Mouse (Mus musculus) forebrain, embryonic 12.5 days (tissue): Measurements from ENCODE around the gene Psip1. TPM values are rescaled to one million over a fixed set of nuclear protein-coding genes. Genes with fewer than 3 reads are reported as not detected.
"Not testable (repeated sequence)": the region's sequence is repeated elsewhere in the genome, so short reads cannot be mapped to it uniquely, and the experiment has no call there.

ENCODE experiments used
- ATAC-seq: fragments of 200-750 bp; cut with Nextera tagmentation; 2 replicates; pipeline ENCODE4 v1.8.0; 2017; ENCODE audit warnings: moderate TSS enrichment; ENCODE audit not compliant: low FRiP score
- H3K27ac ChIP-seq: fragments of 300-500 bp; sonication (generic); 2 replicates; pipeline ENCODE4 v1.5.1; 2016; ENCODE audit warnings: mild to moderate bottlenecking
- H3K27me3 ChIP-seq: fragments of 300-500 bp; sonication (generic); 2 replicates; pipeline ENCODE4 v1.6.1; 2016; ENCODE audit warnings: mild to moderate bottlenecking
- H3K36me3 ChIP-seq: fragments of 300-500 bp; sonication (generic); replicated peaks from 2 replicates; pipeline ENCODE4 v1.6.1; 2016; ENCODE audit warnings: mild to moderate bottlenecking
- H3K4me1 ChIP-seq: fragments of 300-500 bp; sonication (generic); 2 replicates; pipeline ENCODE4 v1.6.1; 2016
- H3K4me2 ChIP-seq: fragments of 300-500 bp; sonication (generic); 2 replicates; pipeline ENCODE4 v1.6.1; 2016; ENCODE audit warnings: mild to moderate bottlenecking, moderate library complexity
- H3K4me3 ChIP-seq: fragments of 300-500 bp; sonication (generic); replicated peaks from 2 replicates; pipeline ENCODE4 v1.5.1; 2016; ENCODE audit warnings: mild to moderate bottlenecking
- H3K9ac ChIP-seq: fragments of 300-500 bp; sonication (generic); 2 replicates; pipeline ENCODE4 v1.6.1; 2016; ENCODE audit warnings: mild to moderate bottlenecking
- H3K9me3 ChIP-seq: fragments of 300-500 bp; sonication (generic); 2 replicates; pipeline ENCODE4 v1.6.1; 2016
- WGBS: fragments of 180-500 bp; shearing (Covaris S2); methylation state at CpG from one replicate; pipeline ENCODE4 v1.1.7; 2016; 5-methylcytosine and 5-hydroxymethylcytosine counted together
- polyA plus RNA-seq: library from polyadenylated mRNA; unstranded; fragments of >200 nt; fragmentation: Nextera tagmentation; extraction: Ambion mirVana; gene quantifications from 2 replicates; pipeline ENCODE4 v1.2.1, GENCODE M21; 2016

Psip1 gene
- polyA plus RNA-seq, 1 experiment from 2014 or later: 488 TPM

GRCm38 (mm10) chr4:83520308-83520707, 34.0 kb upstream of the Psip1 start:
- H3K4me3 ChIP-seq: no peak overlapping the region
- H3K9me3 ChIP-seq: no peaks in the 10 kb centered on the region
- no peak for ATAC-seq
- H3K27me3 ChIP-seq: no peaks in the 10 kb centered on the region
- 89% methylated on average over 4 of the region's 4 CpGs for WGBS
- no peak overlapping the region for H3K9ac ChIP-seq
- no peak overlapping the region for H3K4me2 ChIP-seq
- H3K27ac ChIP-seq: no peak overlapping the region
- peaks cover 20% of the 10 kb centered on the region for H3K4me1 ChIP-seq
- no peaks in the 10 kb centered on the region for H3K36me3 ChIP-seq

- Histone ChIP-seq H3K9me3 (no peaks in the 10 kb centered on the region), H3K4me1 (peaks cover 20% of the 10 kb centered on the region), H3K4me2 (no peak overlapping the region), H3K9ac (no peak overlapping the region), H3K36me3 (no peaks in the 10 kb centered on the region), H3K27me3 (no peaks in the 10 kb centered on the region), H3K27ac (no peak overlapping the region), H3K4me3 (no peak overlapping the region)
- no peak for ATAC-seq
Measured at GRCm38 (mm10) chr4:83519807-83520206, 33.5 kb upstream of the Psip1 start.

- ATAC-seq: no peak
- peaks cover 17% of the 10 kb centered on the region for H3K4me1 ChIP-seq
- H3K9ac ChIP-seq: no peak overlapping the region
- WGBS: 81% methylated on average over 2 of the region's 2 CpGs
- no peak overlapping the region for H3K4me3 ChIP-seq
- H3K36me3 ChIP-seq: no peaks in the 10 kb centered on the region
- no peaks in the 10 kb centered on the region for H3K9me3 ChIP-seq
- H3K4me2 ChIP-seq: no peak overlapping the region
- H3K27me3 ChIP-seq: no peaks in the 10 kb centered on the region
- no peak overlapping the region for H3K27ac ChIP-seq
Measured at GRCm38 (mm10) chr4:83519148-83519547, 32.9 kb upstream of the Psip1 start.

- H3K36me3 ChIP-seq, H3K4me2 ChIP-seq, H3K4me1 ChIP-seq, H3K9ac ChIP-seq, H3K9me3 ChIP-seq, ATAC-seq, H3K27ac ChIP-seq, H3K27me3 ChIP-seq, H3K4me3 ChIP-seq: not testable (repeated sequence)
- 97% methylated on average over 5 of the region's 6 CpGs for WGBS
Measured at GRCm38 (mm10) chr4:83516144-83516543, 29.9 kb upstream of the Psip1 start.

- 84% methylated on average over 10 of the region's 10 CpGs for whole genome bisulfite sequencing
- Histone ChIP-seq H3K4me1 (no peaks in the 10 kb centered on the region; the same call in 1 of the 2 replicates), H3K4me2 (no peak overlapping the region)
Measured at GRCm38 (mm10) chr4:83514976-83515669, 28.9 kb upstream of the Psip1 start.

GRCm38 (mm10) chr4:83514183-83514582, 27.9 kb upstream of the Psip1 start:
- Histone ChIP-seq H3K4me3 (no peak overlapping the region), H3K9me3 (no peaks in the 10 kb centered on the region), H3K27me3 (no peaks in the 10 kb centered on the region), H3K4me1 (no peaks in the 10 kb centered on the region; the same call in 1 of the 2 replicates), H3K9ac (no peak overlapping the region), H3K36me3 (no peaks in the 10 kb centered on the region), H3K27ac (no peak overlapping the region), H3K4me2 (no peak overlapping the region)
- 87% methylated on average over 1 of the region's 1 CpGs for WGBS
- ATAC-seq: no peak

More at GRCm38 (mm10) chr4:83514976-83515669, 28.9 kb upstream of the Psip1 start:
- Histone ChIP-seq H3K9me3 (no peaks in the 10 kb centered on the region), H3K27ac (no peak overlapping the region), H3K4me3 (no peak overlapping the region), H3K9ac (no peak overlapping the region), H3K27me3 (no peaks in the 10 kb centered on the region), H3K36me3 (no peaks in the 10 kb centered on the region)
- ATAC-seq: no peak

- Histone ChIP-seq H3K4me3 (no peak overlapping the region), H3K27me3 (no peaks in the 10 kb centered on the region), H3K36me3 (no peaks in the 10 kb centered on the region), H3K9me3 (no peaks in the 10 kb centered on the region), H3K4me1 (peaks cover 4% of the 10 kb centered on the region), H3K27ac (no peak overlapping the region), H3K4me2 (no peak overlapping the region), H3K9ac (no peak overlapping the region)
- WGBS: 55% methylated on average over 2 of the region's 2 CpGs
- no peak for ATAC-seq
Measured at GRCm38 (mm10) chr4:83512644-83513043, 26.4 kb upstream of the Psip1 start.

- Histone ChIP-seq H3K9ac (no peak overlapping the region), H3K4me3 (no peak overlapping the region), H3K27ac (no peak overlapping the region), H3K4me1 (peaks cover 4% of the 10 kb centered on the region), H3K36me3 (no peaks in the 10 kb centered on the region), H3K9me3 (no peaks in the 10 kb centered on the region), H3K27me3 (no peaks in the 10 kb centered on the region), H3K4me2 (no peak overlapping the region)
- 87% methylated on average over 3 of the region's 3 CpGs for WGBS
- no peak for ATAC-seq
Measured at GRCm38 (mm10) chr4:83512217-83512616, 26.0 kb upstream of the Psip1 start.

- ATAC-seq: no peak
- no peaks in the 10 kb centered on the region for H3K9me3 ChIP-seq
- no peak overlapping the region for H3K4me3 ChIP-seq
- no peak overlapping the region for H3K4me2 ChIP-seq
- H3K27ac ChIP-seq: no peak overlapping the region
- H3K9ac ChIP-seq: no peak overlapping the region
- no peaks in the 10 kb centered on the region for H3K27me3 ChIP-seq
- 35% methylated on average over 8 of the region's 8 CpGs for WGBS
- H3K4me1 ChIP-seq: peaks cover 4% of the 10 kb centered on the region
- no peaks in the 10 kb centered on the region for H3K36me3 ChIP-seq
Measured at GRCm38 (mm10) chr4:83511083-83511482, 24.8 kb upstream of the Psip1 start.

- H3K4me3 ChIP-seq: no peak overlapping the region
- no peaks in the 10 kb centered on the region for H3K9me3 ChIP-seq
- H3K4me1 ChIP-seq: peaks cover 4% of the 10 kb centered on the region
- no peaks in the 10 kb centered on the region for H3K27me3 ChIP-seq
- no peak for ATAC-seq
- no peaks in the 10 kb centered on the region for H3K36me3 ChIP-seq
- H3K27ac ChIP-seq: no peak overlapping the region
- H3K9ac ChIP-seq: no peak overlapping the region
- H3K4me2 ChIP-seq: no peak overlapping the region
- 55% methylated on average over 2 of the region's 2 CpGs for WGBS
Measured at GRCm38 (mm10) chr4:83509600-83509999, 23.3 kb upstream of the Psip1 start.

- 36% methylated on average over 7 of the region's 7 CpGs for WGBS
- Histone ChIP-seq H3K36me3 (no peaks in the 10 kb centered on the region), H3K9ac (0 out of 2 replicates have a peak overlapping the region, but pooled peaks have one; percentile 3), H3K27me3 (no peaks in the 10 kb centered on the region), H3K4me1 (peaks cover 11% of the 10 kb centered on the region), H3K4me2 (peak overlapping the region; percentile 53), H3K9me3 (no peaks in the 10 kb centered on the region), H3K4me3 (peak overlapping the region; percentile 33), H3K27ac (peak overlapping the region; percentile 33; the same call in 1 of the 2 replicates)
- ATAC-seq: peak; percentile 69
Measured at GRCm38 (mm10) chr4:83501037-83501430, 14.8 kb upstream of the Psip1 start.

- ATAC-seq: peak; percentile 89
- peak overlapping the region; percentile 53 for H3K4me2 ChIP-seq
- WGBS: 3% methylated on average over 22 of the region's 22 CpGs
Measured at GRCm38 (mm10) chr4:83500154-83501036, 14.1 kb upstream of the Psip1 start.

More at GRCm38 (mm10) chr4:83500154-83501036, 14.1 kb upstream of the Psip1 start:
- peak overlapping the region; percentile 46 for H3K9ac ChIP-seq
- H3K4me3 ChIP-seq: peak overlapping the region; percentile 33
- peaks cover 11% of the 10 kb centered on the region for H3K4me1 ChIP-seq
- H3K36me3 ChIP-seq: no peaks in the 10 kb centered on the region
- H3K27ac ChIP-seq: peak overlapping the region; percentile 76
- no peaks in the 10 kb centered on the region for H3K27me3 ChIP-seq
- H3K9me3 ChIP-seq: no peaks in the 10 kb centered on the region
